Mouse (Mus musculus): Measurements from ENCODE around the gene Tmc4. TPM values are rescaled to one million over a fixed set of nuclear protein-coding genes. Genes with fewer than 3 reads are reported as not detected.
"Not testable (repeated sequence)": the region's sequence is repeated elsewhere in the genome, so short reads cannot be mapped to it uniquely, and the experiment has no call there.

Gene Tmc4
- polyA plus RNA-seq (2012; rRNA removed) = 12.6 and 14.8 TPM in 2 replicates

DNA sequence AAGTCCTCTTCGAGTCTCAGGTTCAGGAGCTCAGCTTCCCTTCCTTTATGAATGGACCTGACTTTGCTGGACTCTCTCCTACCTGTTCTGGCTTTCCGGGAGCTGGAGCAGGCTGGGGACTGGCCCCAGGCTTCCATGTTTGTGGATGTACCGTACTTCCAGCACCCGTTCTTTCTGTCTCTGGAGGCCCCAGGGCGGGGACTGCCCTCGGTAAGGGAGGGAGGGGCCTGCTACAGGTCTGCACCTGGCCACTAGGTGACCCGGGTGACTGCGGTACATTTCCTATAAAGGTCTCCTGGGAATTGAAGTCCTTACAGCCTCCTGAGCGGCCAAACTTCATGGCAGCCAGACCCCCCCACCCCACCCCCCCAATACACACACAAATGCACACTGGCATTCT is at the start of gene Tmc4:
TSS of gene Tmc4 (minus strand) at position 212 of the 400 bp plus-strand sequence.
- Histone ChIP-seq H3K27ac (ENCODE audit: insufficient read depth, low read length) (no peak within 1 kb of the TSS), H3K4me3 (ENCODE audit: insufficient read depth, low read length) (no peak within 1 kb of the TSS), H3K4me1 (ENCODE audit: control insufficient read depth, insufficient read depth, low read length) (no peaks in the 10 kb centered on the region)
- TF ChIP-seq CTCF (IDR thresholded peaks at IDR 0.05; ENCODE audit: extremely low read depth, insufficient read depth, low read length) = no peak

DNA sequence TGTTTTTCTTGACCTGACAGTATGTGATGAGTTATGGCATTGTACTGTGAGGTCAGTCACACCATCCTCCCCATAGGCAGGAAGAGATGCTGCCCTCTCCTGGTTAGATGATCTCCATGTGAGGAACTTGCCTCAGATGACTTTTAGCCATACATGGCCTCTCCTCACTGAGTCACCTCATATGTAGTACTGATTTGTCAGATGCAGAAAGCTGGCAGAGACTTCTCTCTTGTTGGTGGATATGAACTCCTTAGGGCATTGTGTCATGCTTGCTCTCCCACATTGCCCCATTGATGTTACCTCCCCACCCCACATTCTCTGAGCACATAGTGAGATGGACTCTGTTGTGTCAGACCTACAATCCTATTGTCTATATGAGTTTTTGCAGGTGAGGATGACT is 48.1 kb upstream of the Tmc4 start:
- not testable (repeated sequence) for H3K27ac ChIP-seq (ENCODE audit: insufficient read depth, low read length); H3K4me1 ChIP-seq (ENCODE audit: control insufficient read depth, insufficient read depth, low read length)

GRCm38 (mm10) chr7:3720268-3720667 is 42.9 kb upstream of the Tmc4 start, which contains the start of gene Pirb:
TSS of gene Pirb (minus strand) at chr7:3720391.
- H3K4me3 ChIP-seq (ENCODE audit: insufficient read depth, low read length); H3K27ac ChIP-seq (ENCODE audit: insufficient read depth, low read length): not testable (repeated sequence)

More for the DNA sequence above, 48.1 kb upstream of the Tmc4 start:
- H3K4me3 ChIP-seq (ENCODE audit: insufficient read depth, low read length) = not testable (repeated sequence)

GRCm38 (mm10) chr7:3715249-3715648 is 37.9 kb upstream of the Tmc4 start:
- TF ChIP-seq POLR2A (IDR thresholded peaks at IDR 0.05; ENCODE audit: extremely low read depth, insufficient read depth, low read length) (no peak), CTCF (IDR thresholded peaks at IDR 0.05; ENCODE audit: extremely low read depth, insufficient read depth, low read length) (no peak)
- Histone ChIP-seq H3K4me3 (ENCODE audit: insufficient read depth, low read length) (no peak overlapping the region), H3K4me1 (ENCODE audit: control insufficient read depth, insufficient read depth, low read length) (no peaks in the 10 kb centered on the region), H3K27ac (ENCODE audit: insufficient read depth, low read length) (no peak overlapping the region)

More at GRCm38 (mm10) chr7:3720268-3720667, 42.9 kb upstream of the Tmc4 start, which contains the start of gene Pirb:
- H3K4me1 ChIP-seq (ENCODE audit: control insufficient read depth, insufficient read depth, low read length) = not testable (repeated sequence)

GRCm38 (mm10) chr7:3712264-3712942 is 35.0 kb upstream of the Tmc4 start:
- H3K27ac ChIP-seq (ENCODE audit: insufficient read depth, low read length) = no peak overlapping the region
- TF ChIP-seq POLR2A (IDR thresholded peaks at IDR 0.05; ENCODE audit: extremely low read depth, insufficient read depth, low read length) = no peak
- no peak for TF ChIP-seq CTCF (IDR thresholded peaks at IDR 0.05; ENCODE audit: extremely low read depth, insufficient read depth, low read length)
- no peaks in the 10 kb centered on the region for H3K4me1 ChIP-seq (ENCODE audit: control insufficient read depth, insufficient read depth, low read length)
- no peak overlapping the region for H3K4me3 ChIP-seq (ENCODE audit: insufficient read depth, low read length)

GRCm38 (mm10) chr7:3709000-3709399 is 31.6 kb upstream of the Tmc4 start:
- Histone ChIP-seq H3K27ac (ENCODE audit: insufficient read depth, low read length) (no peak overlapping the region), H3K4me3 (ENCODE audit: insufficient read depth, low read length) (no peak overlapping the region), H3K4me1 (ENCODE audit: control insufficient read depth, insufficient read depth, low read length) (no peaks in the 10 kb centered on the region)
- TF ChIP-seq POLR2A (IDR thresholded peaks at IDR 0.05; ENCODE audit: extremely low read depth, insufficient read depth, low read length) (no peak), CTCF (IDR thresholded peaks at IDR 0.05; ENCODE audit: extremely low read depth, insufficient read depth, low read length) (no peak)

DNA sequence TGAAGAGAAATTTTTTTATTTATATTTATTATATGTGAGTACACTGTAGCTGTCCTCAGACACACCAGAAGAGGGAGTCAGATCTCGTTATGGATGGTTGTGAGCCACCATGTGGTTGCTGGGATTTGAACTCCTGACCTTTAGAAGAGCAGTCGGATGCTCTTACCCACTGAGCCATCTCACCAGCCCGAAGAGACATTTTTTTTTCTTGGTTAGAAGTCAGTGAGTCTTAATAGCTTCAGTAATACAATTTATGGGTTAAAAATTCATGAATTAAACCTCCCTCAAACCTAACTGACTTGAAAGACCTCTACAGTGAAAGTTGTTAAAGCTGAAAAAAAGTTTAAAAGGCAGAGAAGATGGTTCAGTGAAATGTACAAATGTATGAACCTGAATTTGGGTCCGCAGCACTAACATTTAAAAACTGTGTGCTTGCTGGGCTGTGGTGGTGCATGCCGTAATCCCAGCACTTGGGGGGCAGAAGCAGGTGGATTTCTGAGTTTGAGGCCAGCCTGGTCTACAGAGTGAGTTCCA is 31.2 kb upstream of the Tmc4 start:
- H3K27ac ChIP-seq (ENCODE audit: insufficient read depth, low read length) = not testable (repeated sequence)

DNA sequence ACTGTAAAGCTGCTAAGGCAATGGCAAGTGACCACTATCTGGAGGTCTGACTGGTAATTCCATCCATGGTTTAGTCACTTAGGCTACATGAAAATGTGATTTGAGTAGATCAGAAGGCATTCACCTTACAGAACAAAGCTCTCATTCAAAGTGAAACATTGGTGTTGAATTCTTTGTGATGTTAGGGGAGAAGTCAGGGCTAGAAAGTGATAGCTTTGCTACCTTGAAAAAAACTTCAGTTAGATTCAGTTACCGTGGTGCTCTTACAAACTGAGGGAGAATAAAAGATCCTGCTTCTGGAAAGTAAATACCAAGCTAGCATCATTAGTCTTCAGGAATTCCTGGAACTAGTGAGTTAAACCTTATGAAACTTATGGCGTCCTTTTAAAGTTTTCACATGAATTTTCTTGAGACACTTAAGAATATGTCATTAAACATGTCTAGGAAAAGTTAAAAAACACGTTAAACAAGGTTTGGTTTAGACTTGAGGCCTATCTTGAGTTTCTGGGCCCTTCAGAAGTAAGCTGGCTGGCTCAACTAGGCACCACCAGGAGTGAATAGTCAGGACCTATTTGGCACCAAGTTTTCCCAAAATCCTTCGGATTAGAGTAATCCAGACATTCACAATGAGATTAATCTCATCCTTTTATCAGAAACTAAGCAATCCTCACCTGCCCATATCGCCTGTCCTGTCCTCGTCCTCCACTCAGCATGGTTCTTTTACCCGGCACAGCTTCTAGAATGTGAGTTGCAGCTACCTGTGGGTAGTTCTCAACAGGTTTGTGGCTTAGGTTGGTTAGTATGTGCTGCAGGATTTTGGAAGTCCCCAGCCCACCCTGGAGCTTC is 30.4 kb upstream of the Tmc4 start:
- no peak for TF ChIP-seq POLR2A (IDR thresholded peaks at IDR 0.05; ENCODE audit: extremely low read depth, insufficient read depth, low read length)
- TF ChIP-seq CTCF (IDR thresholded peaks at IDR 0.05; ENCODE audit: extremely low read depth, insufficient read depth, low read length) = no peak
- Histone ChIP-seq H3K27ac (ENCODE audit: insufficient read depth, low read length) (no peak overlapping the region), H3K4me1 (ENCODE audit: control insufficient read depth, insufficient read depth, low read length) (no peaks in the 10 kb centered on the region), H3K4me3 (ENCODE audit: insufficient read depth, low read length) (no peak overlapping the region)

More for the DNA sequence above, 31.2 kb upstream of the Tmc4 start:
- not testable (repeated sequence) for H3K4me1 ChIP-seq (ENCODE audit: control insufficient read depth, insufficient read depth, low read length); H3K4me3 ChIP-seq (ENCODE audit: insufficient read depth, low read length)

DNA sequence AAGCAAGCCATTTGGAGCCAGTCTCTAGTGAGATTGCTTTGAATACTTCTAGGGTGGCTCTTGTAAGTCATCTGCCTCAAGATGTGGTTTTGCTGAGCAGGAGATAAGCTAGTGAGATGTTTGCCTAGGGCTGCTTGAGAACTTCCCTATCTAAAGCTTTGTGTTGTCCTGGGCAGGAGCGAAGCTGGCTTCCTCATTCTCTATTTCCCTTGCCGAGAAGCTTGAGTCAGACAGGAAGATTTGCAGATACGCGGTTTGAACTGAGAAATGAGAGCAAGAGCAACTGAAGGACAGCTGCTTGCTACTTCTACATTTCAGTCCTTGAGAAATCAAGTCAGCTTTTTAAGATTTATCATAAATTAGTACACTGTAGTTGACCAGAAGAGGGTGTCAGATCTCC is 29.7 kb upstream of the Tmc4 start:
- H3K4me3 ChIP-seq (ENCODE audit: insufficient read depth, low read length) = no peak overlapping the region
- no peak overlapping the region for H3K27ac ChIP-seq (ENCODE audit: insufficient read depth, low read length)
- no peaks in the 10 kb centered on the region for H3K4me1 ChIP-seq (ENCODE audit: control insufficient read depth, insufficient read depth, low read length)
- TF ChIP-seq POLR2A (IDR thresholded peaks at IDR 0.05; ENCODE audit: extremely low read depth, insufficient read depth, low read length) (no peak), CTCF (IDR thresholded peaks at IDR 0.05; ENCODE audit: extremely low read depth, insufficient read depth, low read length) (no peak)

DNA sequence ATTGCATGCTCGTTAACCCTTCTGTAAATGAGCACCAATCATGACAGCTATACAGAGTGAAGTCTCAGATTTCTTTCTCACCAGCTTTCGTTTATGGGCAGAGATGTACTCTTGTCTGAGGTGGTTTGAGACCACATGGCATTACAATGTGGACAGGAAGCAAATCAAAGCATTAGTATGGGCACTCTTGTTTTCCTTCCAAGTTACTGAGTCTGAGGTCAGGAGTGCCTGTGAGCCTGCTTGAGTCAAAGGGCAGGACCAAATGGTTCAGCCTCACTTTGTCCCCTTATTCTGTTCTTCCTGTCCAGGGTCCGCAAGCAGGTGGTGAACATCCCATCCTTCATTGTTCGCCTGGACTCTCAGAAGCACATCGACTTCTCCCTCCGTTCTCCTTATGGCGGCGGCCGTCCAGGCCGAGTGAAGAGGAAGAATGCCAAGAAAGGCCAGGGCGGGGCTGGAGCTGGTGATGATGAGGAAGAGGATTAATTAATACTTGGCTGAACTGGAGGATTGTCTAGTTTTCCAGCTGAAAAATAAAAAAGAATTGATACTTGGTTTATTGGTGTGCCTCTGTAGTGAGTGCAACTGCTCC is 29.1 kb upstream of the Tmc4 start:
- TF ChIP-seq POLR2A (IDR thresholded peaks at IDR 0.05; ENCODE audit: extremely low read depth, insufficient read depth, low read length) = no peak
- TF ChIP-seq CTCF (IDR thresholded peaks at IDR 0.05; ENCODE audit: extremely low read depth, insufficient read depth, low read length) = no peak
- no peaks in the 10 kb centered on the region for H3K4me1 ChIP-seq (ENCODE audit: control insufficient read depth, insufficient read depth, low read length)
- no peak overlapping the region for H3K27ac ChIP-seq (ENCODE audit: insufficient read depth, low read length)
- H3K4me3 ChIP-seq (ENCODE audit: insufficient read depth, low read length) = no peak overlapping the region

Measured in cortical plate, adult 2 months (tissue).